Mouse (Mus musculus): ENCODE measurements around the gene Pcdh7. TPM values are rescaled to one million over a fixed set of nuclear protein-coding genes. Genes with fewer than 3 reads are reported as not detected.
A peak's percentile ranks its signal among the peaks of the same experiment; 100 is the strongest.

Pcdh7 gene
- polyA plus RNA-seq, 2 experiments: 0.34 to 0.64 TPM

DNA sequence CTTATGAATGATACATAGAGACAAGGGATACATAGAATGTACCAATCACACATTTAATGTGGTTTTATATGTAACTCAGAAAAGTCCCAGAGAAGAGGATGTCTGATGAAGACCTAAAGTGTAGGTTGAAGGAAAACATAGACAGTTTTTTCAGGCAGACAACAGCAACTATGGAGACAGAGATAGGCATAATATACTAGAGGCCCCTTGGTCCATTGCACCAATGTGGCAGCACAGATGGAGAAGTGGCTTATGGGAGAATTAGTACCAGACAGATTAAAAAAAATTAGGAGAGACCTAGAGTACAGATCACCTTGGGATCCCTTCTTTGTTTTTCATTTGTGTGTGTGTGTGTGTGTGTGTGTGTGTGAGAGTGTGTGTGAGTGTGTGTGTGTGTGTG, 41.2 kb downstream of the Pcdh7 start:
- Histone ChIP-seq H3K4me2 (ENCODE audit: low read depth) (no peak overlapping the region), H3K27ac (no peak overlapping the region; the same call in 1 of the 2 replicates), H3K4me3 (ENCODE audit: insufficient read depth in 1 of 2, low read depth in 2 of 2, low read length in 2 of 2) (no peak overlapping the region), H3K9ac (replicated peaks) (no peak overlapping the region), H3K36me3 (replicated peaks; ENCODE audit: control insufficient read depth, insufficient read depth, low read depth) (no peaks in the 10 kb centered on the region), H3K9me3 (ENCODE audit: control insufficient read depth, low read length) (no peaks in the 10 kb centered on the region), H3K27me3 (ENCODE audit: control insufficient read depth, insufficient read depth, low read length) (no peaks in the 10 kb centered on the region), H3K4me1 (replicated peaks; ENCODE audit: control insufficient read depth in 2 of 2, insufficient read depth in 2 of 2, low read length in 1 of 2) (peaks cover 22 to 30% of the 10 kb centered on the region in 2 experiments)
- DNase-seq (ENCODE audit: low read depth in 3 of 3, low spot score in 3 of 3): no peak
- TF ChIP-seq EP300 (IDR thresholded peaks at IDR 0.05; ENCODE audit: low read depth) (no peak), CTCF (IDR thresholded peaks at IDR 0.05; ENCODE audit: low read depth) (no peak)
- ATAC-seq (ENCODE audit: insufficient read depth): no peak

GRCm38 (mm10) chr5:57760069-57761063, 42.6 kb downstream of the Pcdh7 start:
- no peaks in the 10 kb centered on the region for H3K9me3 ChIP-seq (ENCODE audit: control insufficient read depth, low read length)
- TF ChIP-seq EP300 (IDR thresholded peaks at IDR 0.05; ENCODE audit: low read depth) (peak; percentile 82), CTCF (IDR thresholded peaks at IDR 0.05; ENCODE audit: low read depth) (no peak)
- H3K27me3 ChIP-seq (ENCODE audit: control insufficient read depth, insufficient read depth, low read length): no peaks in the 10 kb centered on the region
- no peaks in the 10 kb centered on the region for H3K36me3 ChIP-seq (replicated peaks; ENCODE audit: control insufficient read depth, insufficient read depth, low read depth)
- 12% methylated on average over 6 of the region's 6 CpGs for WGBS (ENCODE audit: insufficient replicate concordance)
- H3K9ac ChIP-seq (replicated peaks): peak overlapping the region; percentile 16; the same call in 1 of the 2 replicates
- DNase-seq (ENCODE audit: low read depth in 3 of 3, low spot score in 3 of 3): peak; percentile 31 to 67 (median 53)
- H3K4me1 ChIP-seq (replicated peaks; ENCODE audit: control insufficient read depth in 2 of 2, insufficient read depth in 2 of 2, low read length in 1 of 2): peaks cover 22 to 30% of the 10 kb centered on the region in 2 experiments
- H3K4me3 ChIP-seq (ENCODE audit: insufficient read depth in 1 of 2, low read depth in 2 of 2, low read length in 2 of 2): no peak overlapping the region
- peak overlapping the region; percentile 79 for H3K27ac ChIP-seq
- peak; percentile 81 for ATAC-seq (ENCODE audit: insufficient read depth)
- H3K4me2 ChIP-seq (ENCODE audit: low read depth): peak overlapping the region; percentile 46

DNA sequence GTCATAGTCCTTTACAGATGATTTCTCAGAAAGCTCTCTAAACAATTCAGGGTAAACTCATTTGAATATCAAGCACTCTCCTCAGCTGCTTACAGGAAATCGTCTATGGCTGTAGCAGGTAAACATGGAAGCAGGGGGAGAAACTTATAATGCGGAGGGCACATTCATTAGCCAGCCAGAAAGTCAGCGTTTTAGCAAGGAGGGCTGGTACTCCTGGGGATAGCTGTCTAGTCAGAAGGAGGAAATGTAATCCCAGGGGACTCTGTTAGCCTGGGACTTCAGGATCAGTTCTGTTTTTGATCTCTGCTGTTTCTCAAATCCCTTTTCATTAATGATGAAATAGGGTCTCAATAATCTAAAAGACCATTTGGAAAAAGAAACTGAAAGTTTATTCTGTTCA, 47.6 kb downstream of the Pcdh7 start:
- H3K4me1 ChIP-seq (replicated peaks; ENCODE audit: control insufficient read depth in 2 of 2, insufficient read depth in 2 of 2, low read length in 1 of 2): peaks cover 10 to 14% of the 10 kb centered on the region in 2 experiments
- no peak for TF ChIP-seq EP300 (IDR thresholded peaks at IDR 0.05; ENCODE audit: low read depth)
- TF ChIP-seq CTCF (IDR thresholded peaks at IDR 0.05; ENCODE audit: low read depth): no peak
- H3K27me3 ChIP-seq (ENCODE audit: control insufficient read depth, insufficient read depth, low read length): no peaks in the 10 kb centered on the region
- H3K36me3 ChIP-seq (replicated peaks; ENCODE audit: control insufficient read depth, insufficient read depth, low read depth): no peaks in the 10 kb centered on the region
- H3K4me3 ChIP-seq (ENCODE audit: insufficient read depth in 1 of 2, low read depth in 2 of 2, low read length in 2 of 2): no peak overlapping the region
- H3K9me3 ChIP-seq (ENCODE audit: control insufficient read depth, low read length): no peaks in the 10 kb centered on the region
- no peak overlapping the region for H3K9ac ChIP-seq (replicated peaks)
- H3K27ac ChIP-seq: no peak overlapping the region
- WGBS (ENCODE audit: insufficient replicate concordance): 48% methylated on average over 3 of the region's 3 CpGs
- ATAC-seq (ENCODE audit: insufficient read depth) (no peak), DNase-seq (ENCODE audit: low read depth in 3 of 3, low spot score in 3 of 3) (no peak)
- no peak overlapping the region for H3K4me2 ChIP-seq (ENCODE audit: low read depth)

GRCm38 (mm10) chr5:57767346-57767745, 49.6 kb downstream of the Pcdh7 start:
- H3K9ac ChIP-seq (replicated peaks): no peak overlapping the region
- no peaks in the 10 kb centered on the region for H3K27me3 ChIP-seq (ENCODE audit: control insufficient read depth, insufficient read depth, low read length)
- H3K27ac ChIP-seq: no peak overlapping the region
- peaks cover 0 to 3% of the 10 kb centered on the region in 2 experiments; a peak in 2 of 4 replicates for H3K4me1 ChIP-seq (replicated peaks; ENCODE audit: control insufficient read depth in 2 of 2, insufficient read depth in 2 of 2, low read length in 1 of 2)
- TF ChIP-seq EP300 (IDR thresholded peaks at IDR 0.05; ENCODE audit: low read depth) (no peak), CTCF (IDR thresholded peaks at IDR 0.05; ENCODE audit: low read depth) (no peak)
- DNase-seq (ENCODE audit: low read depth in 3 of 3, low spot score in 3 of 3): no peak
- no peaks in the 10 kb centered on the region for H3K36me3 ChIP-seq (replicated peaks; ENCODE audit: control insufficient read depth, insufficient read depth, low read depth)
- ATAC-seq (ENCODE audit: insufficient read depth): no peak
- WGBS (ENCODE audit: insufficient replicate concordance): 22% methylated on average over 3 of the region's 3 CpGs
- no peaks in the 10 kb centered on the region for H3K9me3 ChIP-seq (ENCODE audit: control insufficient read depth, low read length)
- no peak overlapping the region for H3K4me2 ChIP-seq (ENCODE audit: low read depth)
- H3K4me3 ChIP-seq (ENCODE audit: insufficient read depth in 1 of 2, low read depth in 2 of 2, low read length in 2 of 2): no peak overlapping the region

GRCm38 (mm10) chr5:57768469-57769022, 50.8 kb downstream of the Pcdh7 start:
- Histone ChIP-seq H3K4me3 (ENCODE audit: insufficient read depth in 1 of 2, low read depth in 2 of 2, low read length in 2 of 2) (no peak overlapping the region), H3K9me3 (ENCODE audit: control insufficient read depth, low read length) (no peaks in the 10 kb centered on the region), H3K4me1 (replicated peaks; ENCODE audit: control insufficient read depth in 2 of 2, insufficient read depth in 2 of 2, low read length in 1 of 2) (peaks cover 0 to 3% of the 10 kb centered on the region in 2 experiments; a peak in 2 of 4 replicates), H3K36me3 (replicated peaks; ENCODE audit: control insufficient read depth, insufficient read depth, low read depth) (no peaks in the 10 kb centered on the region), H3K27ac (no peak overlapping the region), H3K9ac (replicated peaks) (no peak overlapping the region), H3K4me2 (ENCODE audit: low read depth) (no peak overlapping the region), H3K27me3 (ENCODE audit: control insufficient read depth, insufficient read depth, low read length) (no peaks in the 10 kb centered on the region)
- no peak for TF ChIP-seq EP300 (IDR thresholded peaks at IDR 0.05; ENCODE audit: low read depth)
- no peak for TF ChIP-seq CTCF (IDR thresholded peaks at IDR 0.05; ENCODE audit: low read depth)
- ATAC-seq (ENCODE audit: insufficient read depth) (no peak), DNase-seq (ENCODE audit: low read depth in 3 of 3, low spot score in 3 of 3) (no peak)
- 71% methylated on average over 10 of the region's 10 CpGs for WGBS (ENCODE audit: insufficient replicate concordance)

Measured in liver, embryonic 14.5 days (tissue).